Mouse (Mus musculus) myocyte (in vitro differentiated cells): ENCODE measurements around the gene Cntn4.

ENCODE experiments used
- MAX ChIP-seq: IDR thresholded peaks from one replicate; pipeline ENCODE4 v1.6.1; 2011; ENCODE audit warnings: low read depth, mild to moderate bottlenecking, control low read depth
- POLR2A ChIP-seq: IDR thresholded peaks from one replicate; pipeline ENCODE4 v1.6.1; 2011; ENCODE audit warnings: low read depth, mild to moderate bottlenecking, control low read depth, moderate library complexity; ENCODE audit not compliant: insufficient read length
- USF1 ChIP-seq: IDR thresholded peaks from one replicate; pipeline ENCODE4 v1.6.1; 2011; ENCODE audit warnings: low read depth, mild to moderate bottlenecking, control low read depth, moderate library complexity

DNA sequence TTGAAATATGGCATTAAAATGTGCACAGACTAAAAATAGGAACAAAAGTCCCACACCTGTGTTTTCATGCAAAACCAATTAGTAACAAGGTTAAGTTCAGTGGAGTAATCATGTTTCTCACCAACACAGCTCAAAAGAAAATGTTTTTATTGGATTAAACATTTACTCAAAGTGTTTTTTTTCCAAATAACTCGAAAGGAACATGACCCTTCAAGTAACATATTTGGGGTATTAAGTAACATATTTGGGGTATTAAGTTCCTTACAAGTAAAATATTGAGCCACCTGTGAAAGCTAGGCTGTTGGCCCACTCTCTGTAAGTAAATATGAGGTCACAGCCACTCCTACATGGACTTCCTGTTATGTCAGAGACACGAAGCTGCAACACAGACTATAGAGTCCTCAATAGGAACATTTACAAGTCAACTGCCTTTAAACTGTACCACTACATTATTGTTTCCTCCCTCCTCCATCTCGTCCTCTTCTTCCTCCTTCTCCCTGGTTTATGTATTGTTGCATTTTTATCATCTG is 1028.1 kb downstream of the Cntn4 start:
- no peak for TF ChIP-seq POLR2A
- no peak for TF ChIP-seq MAX
- TF ChIP-seq USF1, result no peak
